In the genomic region with DNA sequence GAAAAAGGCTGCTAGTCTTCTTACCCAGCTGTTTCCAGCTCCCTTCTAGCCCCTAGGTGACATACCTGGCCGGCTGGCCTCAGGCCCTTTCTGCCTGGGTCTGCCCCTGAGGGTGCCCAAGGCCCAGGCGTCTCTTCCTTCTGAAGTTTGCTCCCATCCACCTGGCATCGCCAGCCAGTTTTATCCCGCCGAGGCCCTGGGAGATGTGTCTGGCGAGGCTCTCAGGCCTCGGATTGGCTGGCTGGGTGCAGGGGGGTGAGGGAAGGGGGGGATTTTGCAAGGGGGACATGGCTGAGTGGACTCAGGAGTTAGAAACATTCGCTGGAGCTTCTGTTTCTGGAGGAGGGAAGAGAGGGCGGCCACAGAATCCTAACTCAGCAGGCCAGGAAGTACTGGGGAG, we compare ENCODE assay signal across 11 mouse cellular contexts. TPM values are rescaled to one million over a fixed set of nuclear protein-coding genes. Genes with fewer than 3 reads are reported as not detected.
DNase-seq lines count a peak whose midpoint lies in the region; ATAC-seq and TF ChIP-seq lines count a peak whose summit lies in the region.
"Had no signal": no experiment of that assay in that cellular context is flagged by ENCODE, and none has a peak within 500 bp of the region (broad histone marks: within the 10 kb centered on the region; RNA-seq: fewer than 3 reads in every experiment).

A gene (minus strand): TSS at position 180 of the 400 bp plus-strand sequence.

- no peak within 1 kb of the TSS for H3K4me3 ChIP-seq in lung, embryonic 15.5 days
- H3K4me3 ChIP-seq in forebrain, embryonic 14.5 days (ENCODE audit: low read depth, low read length) = 0 out of 2 replicates have a peak within 1 kb of the TSS, but pooled peaks have one; percentile 15
- H3K4me3 ChIP-seq in thymus, adult 2 months (ENCODE audit: control insufficient read depth, insufficient read depth, low read length) = no peak within 1 kb of the TSS

- no peaks in the 10 kb centered on the region for H3K9me3 ChIP-seq in lung, embryonic 15.5 days
- H3K9me3 ChIP-seq in forebrain, embryonic 14.5 days (replicated peaks; ENCODE audit: control insufficient read depth, low read length) = no peaks in the 10 kb centered on the region
- H3K9me3 ChIP-seq: limb, embryonic 15.5 days had no signal

- 0 out of 2 replicates have a peak within 1 kb of the TSS, but pooled peaks have one; percentile 49 for H3K4me2 ChIP-seq in lung, embryonic 15.5 days
- 0 out of 2 replicates have a peak within 1 kb of the TSS, but pooled peaks have one; percentile 43 for H3K4me2 ChIP-seq in forebrain, embryonic 14.5 days (ENCODE audit: low read length)

- no peak for TF ChIP-seq CTCF in thymus, adult 2 months (IDR thresholded peaks at IDR 0.05; ENCODE audit: borderline replicate concordance, control insufficient read depth, extremely low read depth, insufficient read depth, low read length, poor library complexity)

- no peak; the same call in 1 of the 2 replicates for ATAC-seq in lung, embryonic 15.5 days (ENCODE audit: borderline replicate concordance, extremely low read depth, low FRiP score, low TSS enrichment)
- ATAC-seq in forebrain, embryonic 14.5 days = no peak
- no peak for ATAC-seq in cerebellum, adult (ENCODE audit: insufficient number of reproducible peaks, low FRiP score, low TSS enrichment)

- H3K4me1 ChIP-seq in lung, embryonic 15.5 days = peaks cover 7% of the 10 kb centered on the region; the same call in 1 of the 2 replicates
- H3K4me1 ChIP-seq in forebrain, embryonic 14.5 days (ENCODE audit: control insufficient read depth, insufficient read depth, low read length) = peaks cover 4% of the 10 kb centered on the region; the same call in 1 of the 2 replicates
- no peaks in the 10 kb centered on the region for H3K4me1 ChIP-seq in thymus, adult 2 months (replicated peaks; ENCODE audit: control insufficient read depth, insufficient read depth, low read length)

- DNase-seq in lung, postnatal 4 days = no peak
- DNase-seq in forebrain, embryonic 14.5 days (ENCODE audit: low spot score) = no peak
- peak; percentile 90 for DNase-seq in kidney, postnatal 10 days
- DNase-seq in ovary, postnatal 14 days (ENCODE audit: low spot score) = peak; percentile 59
- DNase-seq in thymus, adult 2 months = no peak
- no peak for DNase-seq in frontal cortex, postnatal 25 days (ENCODE audit: low spot score in 2 of 2)
- DNase-seq: cerebellum, adult 9-10 months; gastrocnemius, postnatal 14 days had no signal

- WGBS in lung, embryonic 15.5 days = 40% methylated on average over 9 of the region's 9 CpGs
- 19% methylated on average over 9 of the region's 9 CpGs for WGBS in forebrain, embryonic 14.5 days
- WGBS in thymus, adult 2 months = 69% methylated on average over 9 of the region's 9 CpGs

- H3K27me3 ChIP-seq in lung, embryonic 15.5 days = peaks cover 64% of the 10 kb centered on the region
- H3K27me3 ChIP-seq in forebrain, embryonic 14.5 days (replicated peaks; ENCODE audit: control insufficient read depth, insufficient read depth, low read length) = peaks cover 55% of the 10 kb centered on the region
- H3K27me3 ChIP-seq in thymus, adult 2 months (ENCODE audit: control insufficient read depth, insufficient read depth, low read length) = peaks cover 19% of the 10 kb centered on the region

- H3K9ac ChIP-seq in lung, embryonic 15.5 days = no peak within 1 kb of the TSS
- no peak within 1 kb of the TSS for H3K9ac ChIP-seq in forebrain, embryonic 14.5 days (ENCODE audit: low read length)
- H3K9ac ChIP-seq: limb, embryonic 15.5 days had no signal

- no peak within 1 kb of the TSS for H3K27ac ChIP-seq in lung, embryonic 15.5 days
- no peak within 1 kb of the TSS for H3K27ac ChIP-seq in forebrain, embryonic 14.5 days (ENCODE audit: low read depth, low read length)
- H3K27ac ChIP-seq in thymus, adult 2 months (ENCODE audit: control insufficient read depth, insufficient read depth, low read length) = no peak within 1 kb of the TSS
- H3K27ac ChIP-seq: limb, embryonic 15.5 days had no signal

- no peaks in the 10 kb centered on the region for H3K36me3 ChIP-seq in lung, embryonic 15.5 days
- H3K36me3 ChIP-seq in forebrain, embryonic 14.5 days (ENCODE audit: control insufficient read depth, insufficient read depth, low read length) = no peaks in the 10 kb centered on the region
- H3K36me3 ChIP-seq in thymus, adult 2 months (ENCODE audit: control insufficient read depth, insufficient read depth, low read length) = no peaks in the 10 kb centered on the region
- H3K36me3 ChIP-seq: limb, embryonic 15.5 days had no signal

- no peak for TF ChIP-seq POLR2A in thymus, adult 2 months (IDR thresholded peaks at IDR 0.05; ENCODE audit: control insufficient read depth, extremely low read depth, insufficient read depth, low read length, poor library complexity)

RNA-seq across cellular contexts. Expression of the gene that starts here (rescaled TPM):
- 0.22 TPM in 1 of 2 replicates, not detected in the other for polyA plus RNA-seq in lung, embryonic 15.5 days (2015; fragmentation: Nextera tagmentation; extraction: Ambion mirVana)
- not detected in 2 replicates for polyA plus RNA-seq in forebrain, embryonic 14.5 days (2014; fragmentation: Nextera tagmentation; extraction: Ambion mirVana)
- polyA plus RNA-seq in thymus, adult 2 months (2012; rRNA removed) = 0.08 and 0.14 TPM in 2 replicates

Comparison
In these comparisons a context has a peak if more than half of its experiments do, and no peak if none do; other contexts are left out.
1. DNase-seq: peak in kidney, postnatal 10 days (single experiment) and ovary, postnatal 14 days (single experiment); none in lung, postnatal 4 days (0 of 2), forebrain, embryonic 14.5 days (single experiment), thymus, adult 2 months (single experiment) and frontal cortex, postnatal 25 days (0 of 2).